Mouse (Mus musculus): ENCODE measurements around the gene Rara. TPM values are rescaled to one million over a fixed set of nuclear protein-coding genes. Genes with fewer than 3 reads are reported as not detected.

Rara gene
- polyA plus RNA-seq, 1 experiment from 2014 or later = 8.7 TPM

- no peak overlapping the region for H3K4me3 ChIP-seq
- ATAC-seq = no peak
- 85% methylated on average over 3 of the region's 3 CpGs for WGBS
- no peak overlapping the region for H3K4me2 ChIP-seq
- H3K9me3 ChIP-seq (replicated peaks) = no peaks in the 10 kb centered on the region
- H3K36me3 ChIP-seq (ENCODE audit: poor library complexity, severe bottlenecking) = no peaks in the 10 kb centered on the region
- H3K27ac ChIP-seq = no peak overlapping the region
- H3K4me1 ChIP-seq = peaks cover 74% of the 10 kb centered on the region
- no peak overlapping the region for H3K9ac ChIP-seq
- H3K27me3 ChIP-seq = peaks cover 19% of the 10 kb centered on the region
Measured at GRCm38 (mm10) chr11:98934367-98934766, 6.7 kb downstream of the Rara start.

- Histone ChIP-seq H3K9ac (no peak overlapping the region), H3K36me3 (ENCODE audit: poor library complexity, severe bottlenecking) (no peaks in the 10 kb centered on the region), H3K27ac (no peak overlapping the region), H3K4me1 (peaks cover 74% of the 10 kb centered on the region), H3K4me2 (no peak overlapping the region), H3K9me3 (replicated peaks) (no peaks in the 10 kb centered on the region), H3K4me3 (no peak overlapping the region), H3K27me3 (peaks cover 19% of the 10 kb centered on the region)
- no peak for ATAC-seq
- 95% methylated on average over 3 of the region's 3 CpGs for WGBS
Measured at GRCm38 (mm10) chr11:98935123-98935522, 7.5 kb downstream of the Rara start.

- Histone ChIP-seq H3K4me1 (peaks cover 74% of the 10 kb centered on the region), H3K9me3 (replicated peaks) (no peaks in the 10 kb centered on the region), H3K4me3 (peak overlapping the region; percentile 20; the same call in 1 of the 2 replicates), H3K9ac (peak overlapping the region; percentile 51), H3K27ac (no peak overlapping the region), H3K27me3 (peaks cover 19% of the 10 kb centered on the region), H3K4me2 (peak overlapping the region; percentile 90), H3K36me3 (ENCODE audit: poor library complexity, severe bottlenecking) (no peaks in the 10 kb centered on the region)
- 2% methylated on average over 29 of the region's 29 CpGs for WGBS
- no peak for ATAC-seq
Measured at GRCm38 (mm10) chr11:98936170-98936569, 8.6 kb downstream of the Rara start.

- Histone ChIP-seq H3K36me3 (ENCODE audit: poor library complexity, severe bottlenecking) (no peaks in the 10 kb centered on the region), H3K4me2 (peak overlapping the region; percentile 90), H3K9ac (peak overlapping the region; percentile 66), H3K9me3 (replicated peaks) (no peaks in the 10 kb centered on the region), H3K4me1 (peaks cover 74% of the 10 kb centered on the region), H3K4me3 (peak overlapping the region; percentile 52), H3K27me3 (peaks cover 19% of the 10 kb centered on the region), H3K27ac (no peak overlapping the region)
- WGBS = 3% methylated on average over 23 of the region's 23 CpGs
- ATAC-seq = peak; percentile 34
Measured at GRCm38 (mm10) chr11:98936606-98937409, 9.2 kb downstream of the Rara start.

- H3K27ac ChIP-seq = 0 out of 2 replicates have a peak overlapping the region, but pooled peaks have one; percentile 21
- H3K4me2 ChIP-seq = peak overlapping the region; percentile 90
- ATAC-seq = peak; percentile 90
- peaks cover 74% of the 10 kb centered on the region for H3K4me1 ChIP-seq
- peak overlapping the region; percentile 66 for H3K9ac ChIP-seq
- H3K36me3 ChIP-seq (ENCODE audit: poor library complexity, severe bottlenecking) = no peaks in the 10 kb centered on the region
- H3K27me3 ChIP-seq = peaks cover 19% of the 10 kb centered on the region
- WGBS = under 1% methylated on average over 36 of the region's 38 CpGs
- H3K9me3 ChIP-seq (replicated peaks) = no peaks in the 10 kb centered on the region
- H3K4me3 ChIP-seq = peak overlapping the region; percentile 52
Measured at GRCm38 (mm10) chr11:98937410-98937913, 9.8 kb downstream of the Rara start.

GRCm38 (mm10) chr11:98937914-98938694 is 10.5 kb downstream of the Rara start:
- peak overlapping the region; percentile 21; the same call in 1 of the 2 replicates for H3K27ac ChIP-seq
- WGBS = under 1% methylated on average over 39 of the region's 39 CpGs
- H3K4me3 ChIP-seq = peak overlapping the region; percentile 52
- H3K9me3 ChIP-seq (replicated peaks) = no peaks in the 10 kb centered on the region
- no peak for ATAC-seq
- peaks cover 74% of the 10 kb centered on the region for H3K4me1 ChIP-seq
- H3K36me3 ChIP-seq (ENCODE audit: poor library complexity, severe bottlenecking) = no peaks in the 10 kb centered on the region
- H3K27me3 ChIP-seq = peaks cover 19% of the 10 kb centered on the region
- peak overlapping the region; percentile 90 for H3K4me2 ChIP-seq
- H3K9ac ChIP-seq = peak overlapping the region; percentile 66

- Histone ChIP-seq H3K4me1 (peaks cover 77% of the 10 kb centered on the region), H3K9me3 (replicated peaks) (no peaks in the 10 kb centered on the region), H3K36me3 (ENCODE audit: poor library complexity, severe bottlenecking) (no peaks in the 10 kb centered on the region), H3K9ac (no peak overlapping the region), H3K27ac (no peak overlapping the region), H3K4me3 (peak overlapping the region; percentile 52; the same call in 1 of the 2 replicates), H3K27me3 (peaks cover 19% of the 10 kb centered on the region), H3K4me2 (peak overlapping the region; percentile 90)
- 52% methylated on average over 7 of the region's 7 CpGs for WGBS
- no peak for ATAC-seq
Measured at GRCm38 (mm10) chr11:98938701-98939083, 11.1 kb downstream of the Rara start.

GRCm38 (mm10) chr11:98939084-98939952 is 11.7 kb downstream of the Rara start:
- Histone ChIP-seq H3K4me2 (peak overlapping the region; percentile 90; the same call in 1 of the 2 replicates), H3K36me3 (ENCODE audit: poor library complexity, severe bottlenecking) (no peaks in the 10 kb centered on the region), H3K27ac (no peak overlapping the region), H3K9me3 (replicated peaks) (no peaks in the 10 kb centered on the region), H3K4me1 (peaks cover 83% of the 10 kb centered on the region), H3K27me3 (peaks cover 19% of the 10 kb centered on the region), H3K4me3 (no peak overlapping the region), H3K9ac (peak overlapping the region; percentile 69; the same call in 1 of the 2 replicates)
- no peak for ATAC-seq
- WGBS = 62% methylated on average over 15 of the region's 15 CpGs

GRCm38 (mm10) chr11:98939953-98940641 is 12.5 kb downstream of the Rara start:
- peak overlapping the region; percentile 85 for H3K4me2 ChIP-seq
- no peaks in the 10 kb centered on the region for H3K36me3 ChIP-seq (ENCODE audit: poor library complexity, severe bottlenecking)
- H3K27me3 ChIP-seq = peaks cover 13% of the 10 kb centered on the region
- H3K27ac ChIP-seq = peak overlapping the region; percentile 89; the same call in 1 of the 2 replicates
- no peaks in the 10 kb centered on the region for H3K9me3 ChIP-seq (replicated peaks)
- peak overlapping the region; percentile 69 for H3K9ac ChIP-seq
- H3K4me3 ChIP-seq = no peak overlapping the region
- no peak for ATAC-seq
- 51% methylated on average over 11 of the region's 11 CpGs for WGBS
- H3K4me1 ChIP-seq = peaks cover 91% of the 10 kb centered on the region

- Histone ChIP-seq H3K9me3 (replicated peaks) (no peaks in the 10 kb centered on the region), H3K4me1 (peaks cover 97% of the 10 kb centered on the region), H3K4me3 (peak overlapping the region; percentile 48), H3K27ac (peak overlapping the region; percentile 89), H3K27me3 (peaks cover 8% of the 10 kb centered on the region), H3K36me3 (ENCODE audit: poor library complexity, severe bottlenecking) (no peaks in the 10 kb centered on the region), H3K9ac (peak overlapping the region; percentile 69), H3K4me2 (peak overlapping the region; percentile 85)
- no peak for ATAC-seq
- 11% methylated on average over 3 of the region's 3 CpGs for WGBS
Measured at GRCm38 (mm10) chr11:98940776-98941175, 13.2 kb downstream of the Rara start.

All from forebrain, embryonic 13.5 days (tissue).